Mouse (Mus musculus) heart, embryonic 12.5 days (tissue): Measurements from ENCODE around the gene Tspear. TPM values are rescaled to one million over a fixed set of nuclear protein-coding genes. Genes with fewer than 3 reads are reported as not detected.

ENCODE experiments used
- ATAC-seq: fragments of 200-750 bp; cut with Nextera tagmentation; 2 replicates; pipeline ENCODE4 v1.8.0; 2017; ENCODE audit warnings: moderate TSS enrichment, moderate library complexity; ENCODE audit not compliant: insufficient number of reproducible peaks, low FRiP score
- H3K27ac ChIP-seq: fragments of 300-500 bp; sonication (generic); 2 replicates; pipeline ENCODE4 v1.5.1; 2016; ENCODE audit warnings: mild to moderate bottlenecking, moderate library complexity; ENCODE audit not compliant: poor library complexity, severe bottlenecking
- H3K27me3 ChIP-seq: fragments of 300-500 bp; sonication (generic); replicated peaks from 2 replicates; pipeline ENCODE4 v1.6.1; 2016; ENCODE audit warnings: mild to moderate bottlenecking, moderate library complexity
- H3K36me3 ChIP-seq: fragments of 300-500 bp; sonication (generic); 2 replicates; pipeline ENCODE4 v1.6.1; 2016; ENCODE audit warnings: mild to moderate bottlenecking, moderate library complexity
- H3K4me1 ChIP-seq: fragments of 300-500 bp; sonication (generic); replicated peaks from 2 replicates; pipeline ENCODE4 v1.6.1; 2016; ENCODE audit warnings: mild to moderate bottlenecking
- H3K4me2 ChIP-seq: fragments of 300-500 bp; sonication (generic); 2 replicates; pipeline ENCODE4 v1.6.1; 2016; ENCODE audit warnings: mild to moderate bottlenecking, moderate library complexity
- H3K4me3 ChIP-seq: fragments of 300-500 bp; sonication (generic); 2 replicates; pipeline ENCODE4 v1.5.1; 2016; ENCODE audit warnings: mild to moderate bottlenecking
- H3K9ac ChIP-seq: fragments of 300-500 bp; sonication (generic); 2 replicates; pipeline ENCODE4 v1.6.1; 2016; ENCODE audit warnings: mild to moderate bottlenecking, moderate library complexity
- H3K9me3 ChIP-seq: fragments of 300-500 bp; sonication (generic); replicated peaks from 2 replicates; pipeline ENCODE4 v1.6.1; 2016; ENCODE audit warnings: mild to moderate bottlenecking, moderate library complexity
- WGBS: fragments of 180-500 bp; shearing (Covaris S2); methylation state at CpG from one replicate; pipeline ENCODE4 v1.1.7; 2016; 5-methylcytosine and 5-hydroxymethylcytosine counted together
- polyA plus RNA-seq: library from polyadenylated mRNA; unstranded; fragments of >200 nt; fragmentation: Nextera tagmentation; extraction: Ambion mirVana; gene quantifications from 2 replicates; pipeline ENCODE4 v1.2.1, GENCODE M21; 2016

Tspear gene
- polyA plus RNA-seq, 1 experiment from 2014 or later = not detected

DNA sequence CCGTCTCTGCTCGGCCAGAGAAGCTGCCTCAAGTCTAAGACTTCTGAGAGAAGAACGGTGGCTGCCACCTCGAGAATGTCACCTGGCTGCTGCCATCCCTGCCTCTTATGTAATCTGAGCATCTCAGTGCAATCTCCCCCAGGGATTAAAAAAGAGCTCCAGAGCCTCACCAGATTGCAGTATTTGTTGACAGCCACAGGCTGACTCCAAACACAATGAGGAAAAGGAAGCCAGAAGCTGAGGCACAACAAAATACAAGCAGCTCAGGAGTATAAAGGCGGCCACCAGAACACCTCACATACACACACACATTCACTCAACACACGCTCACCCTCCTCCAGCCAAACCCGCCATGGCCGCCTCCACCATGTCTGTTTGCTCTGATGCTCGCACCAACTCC lies 149.3 kb downstream of the Tspear start, which contains the start of gene Krtap10-10:
Krtap10-10 (plus strand) TSS at position 301 of the 400 bp plus-strand sequence.
- H3K27ac ChIP-seq = no peak within 1 kb of the TSS
- 65% methylated on average over 9 of the region's 9 CpGs for WGBS
- H3K9ac ChIP-seq = no peak within 1 kb of the TSS
- H3K4me3 ChIP-seq = no peak within 1 kb of the TSS
- H3K9me3 ChIP-seq = no peaks in the 10 kb centered on the region
- no peaks in the 10 kb centered on the region for H3K36me3 ChIP-seq
- no peaks in the 10 kb centered on the region for H3K27me3 ChIP-seq
- H3K4me2 ChIP-seq = no peak within 1 kb of the TSS
- no peak for ATAC-seq
- no peaks in the 10 kb centered on the region for H3K4me1 ChIP-seq

DNA sequence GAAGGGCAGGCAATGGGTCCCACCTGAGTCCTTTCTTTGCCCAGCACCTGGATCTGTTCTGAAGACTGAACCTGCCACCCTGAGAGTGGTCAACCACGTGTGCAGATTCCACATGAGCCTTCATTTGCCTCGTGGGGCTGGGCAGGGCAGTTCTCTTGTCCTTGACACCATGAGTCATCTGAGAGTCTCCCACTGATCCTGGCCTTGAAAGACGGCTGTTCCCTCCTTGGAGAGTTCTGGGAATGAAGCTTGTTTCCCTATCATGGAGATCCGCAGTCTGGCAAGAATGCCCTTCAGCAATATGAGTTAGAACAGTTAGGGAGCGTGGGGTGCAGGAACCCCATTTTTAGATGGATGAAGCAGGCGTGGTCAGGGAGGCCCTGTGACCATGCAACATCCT lies 152.6 kb downstream of the Tspear start:
- peaks cover 16% of the 10 kb centered on the region for H3K9me3 ChIP-seq
- no peak overlapping the region for H3K4me3 ChIP-seq
- no peak for ATAC-seq
- no peaks in the 10 kb centered on the region for H3K4me1 ChIP-seq
- no peak overlapping the region for H3K9ac ChIP-seq
- H3K27ac ChIP-seq = no peak overlapping the region
- no peaks in the 10 kb centered on the region for H3K27me3 ChIP-seq
- no peak overlapping the region for H3K4me2 ChIP-seq
- 62% methylated on average over 6 of the region's 6 CpGs for whole genome bisulfite sequencing
- H3K36me3 ChIP-seq = no peaks in the 10 kb centered on the region

DNA sequence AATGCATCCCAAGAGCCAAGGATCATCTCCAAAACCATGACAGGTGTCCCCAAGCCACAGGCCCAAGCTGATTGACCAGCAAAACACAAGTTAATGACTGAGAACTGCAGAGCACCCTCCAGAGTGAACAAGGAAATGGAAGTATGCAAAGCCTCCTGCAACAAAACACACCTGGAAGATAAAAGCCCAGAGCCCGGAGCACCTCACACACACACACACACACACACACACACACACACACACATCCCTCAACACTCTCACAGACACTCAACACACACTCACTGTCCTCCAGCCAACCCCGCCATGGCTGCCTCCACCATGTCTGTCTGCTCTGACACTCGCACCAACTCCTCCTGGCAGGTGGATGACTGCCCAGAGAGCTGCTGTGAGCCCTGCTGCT lies 160.1 kb downstream of the Tspear start, which contains the start of gene Gm36176:
Gm36176 (plus strand) TSS at position 301 of the 400 bp plus-strand sequence.
- 45% methylated on average over 3 of the region's 3 CpGs for WGBS
- no peak for ATAC-seq
- H3K27me3 ChIP-seq = no peaks in the 10 kb centered on the region
- H3K9me3 ChIP-seq = peaks cover 20% of the 10 kb centered on the region
- H3K9ac ChIP-seq = no peak within 1 kb of the TSS
- no peaks in the 10 kb centered on the region for H3K4me1 ChIP-seq
- no peak within 1 kb of the TSS for H3K4me3 ChIP-seq
- no peak within 1 kb of the TSS for H3K27ac ChIP-seq
- H3K4me2 ChIP-seq = no peak within 1 kb of the TSS
- no peaks in the 10 kb centered on the region for H3K36me3 ChIP-seq

DNA sequence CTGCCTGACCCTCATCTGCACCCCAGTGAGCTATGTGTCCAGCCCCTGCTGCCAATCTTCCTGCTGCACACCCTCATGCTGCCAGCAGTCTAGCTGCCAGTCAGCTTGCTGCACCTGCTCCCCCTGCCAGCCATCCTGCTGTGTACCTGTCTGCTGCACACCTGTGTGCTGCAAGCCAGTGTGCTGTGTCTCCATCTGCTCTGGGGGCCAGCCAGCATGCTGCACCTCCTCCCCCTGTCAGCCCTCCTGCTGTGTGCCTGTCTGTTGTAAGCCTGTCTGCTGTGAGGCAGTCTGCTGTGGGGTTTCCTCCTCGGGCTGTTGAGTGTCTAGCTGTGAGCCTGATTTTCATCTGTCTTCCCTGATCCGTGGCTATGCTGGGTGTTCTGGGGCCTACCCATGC lies 160.6 kb downstream of the Tspear start:
- no peak overlapping the region for H3K4me3 ChIP-seq
- H3K36me3 ChIP-seq = no peaks in the 10 kb centered on the region
- WGBS = 5% methylated on average over 2 of the region's 2 CpGs
- no peaks in the 10 kb centered on the region for H3K27me3 ChIP-seq
- no peak overlapping the region for H3K27ac ChIP-seq
- no peak for ATAC-seq
- H3K4me2 ChIP-seq = no peak overlapping the region
- no peak overlapping the region for H3K9ac ChIP-seq
- H3K9me3 ChIP-seq = peaks cover 19% of the 10 kb centered on the region
- no peaks in the 10 kb centered on the region for H3K4me1 ChIP-seq

DNA sequence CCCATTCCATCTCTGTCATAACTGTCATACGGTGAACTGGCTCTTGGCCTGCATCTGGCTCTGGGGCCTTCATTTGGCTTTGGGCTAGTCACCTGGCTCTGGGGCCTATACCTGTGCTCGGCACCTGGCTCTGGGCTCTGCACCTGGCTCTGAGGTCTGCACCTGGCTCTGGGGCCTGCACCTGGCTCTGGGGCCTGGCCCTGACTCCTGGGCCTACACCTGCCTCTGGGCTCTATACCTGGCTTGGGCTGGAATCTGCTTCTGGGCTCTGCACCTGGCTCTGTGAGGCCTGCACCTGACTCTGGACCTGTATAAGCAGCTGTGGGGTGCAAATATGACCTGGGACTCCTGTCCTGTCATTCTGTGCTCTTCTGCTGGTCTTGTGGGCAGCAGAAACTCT lies 161.2 kb downstream of the Tspear start:
- peaks cover 19% of the 10 kb centered on the region for H3K9me3 ChIP-seq
- H3K27ac ChIP-seq = no peak overlapping the region
- H3K9ac ChIP-seq = no peak overlapping the region
- no peak overlapping the region for H3K4me3 ChIP-seq
- ATAC-seq = no peak
- 71% methylated on average over 2 of the region's 2 CpGs for WGBS
- no peaks in the 10 kb centered on the region for H3K36me3 ChIP-seq
- peaks cover 5% of the 10 kb centered on the region; the same call in 1 of the 2 replicates for H3K27me3 ChIP-seq
- H3K4me2 ChIP-seq = no peak overlapping the region
- H3K4me1 ChIP-seq = no peaks in the 10 kb centered on the region

DNA sequence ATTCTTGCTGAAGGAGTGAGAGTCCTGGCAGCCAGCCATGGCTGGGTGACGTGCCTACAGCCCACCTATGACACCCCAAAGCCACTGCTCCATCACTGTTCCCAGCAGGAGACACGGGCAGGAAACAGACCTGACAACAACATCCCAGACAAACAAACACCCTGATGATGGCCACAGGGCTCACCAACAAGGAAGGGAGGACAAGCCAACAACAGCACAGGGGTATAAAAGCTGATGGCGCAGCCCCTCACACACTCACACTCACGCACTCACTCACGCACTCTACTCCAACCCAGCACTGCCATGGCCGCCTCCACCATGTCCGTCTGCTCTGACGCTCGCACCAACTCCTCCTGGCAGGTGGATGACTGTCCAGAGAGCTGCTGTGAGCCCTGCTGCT lies 166.2 kb downstream of the Tspear start, which contains the start of gene Gm10318:
Gm10318 (plus strand) TSS at position 301 of the 400 bp plus-strand sequence.
- ATAC-seq = no peak
- Histone ChIP-seq H3K36me3 (no peaks in the 10 kb centered on the region), H3K4me1 (no peaks in the 10 kb centered on the region), H3K9ac (no peak within 1 kb of the TSS), H3K27ac (no peak within 1 kb of the TSS), H3K9me3 (peaks cover 5% of the 10 kb centered on the region), H3K27me3 (peaks cover 17% of the 10 kb centered on the region), H3K4me3 (no peak within 1 kb of the TSS), H3K4me2 (no peak within 1 kb of the TSS)
- WGBS = 56% methylated on average over 9 of the region's 9 CpGs

DNA sequence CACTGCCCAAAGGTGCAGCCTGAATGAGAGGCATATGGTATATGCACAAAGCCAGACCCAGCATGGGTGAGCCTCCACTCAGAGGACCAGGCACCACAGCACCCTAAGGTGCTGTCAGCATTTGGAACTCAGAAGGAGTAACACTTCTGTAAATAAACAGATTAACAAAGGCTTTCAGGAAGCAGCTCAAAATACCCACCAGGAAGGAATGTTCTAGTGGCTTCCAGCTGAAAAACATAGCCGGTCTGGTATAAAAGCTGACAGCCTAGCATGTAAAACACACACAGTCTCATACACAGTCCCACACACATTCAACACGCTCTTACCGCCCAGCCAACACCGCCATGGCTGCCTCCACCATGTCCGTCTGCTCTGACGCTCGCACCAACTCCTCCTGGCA lies 175.3 kb downstream of the Tspear start, which contains the start of gene Gm3285:
Gm3285 (plus strand) TSS at position 301 of the 400 bp plus-strand sequence.
- no peak within 1 kb of the TSS for H3K4me3 ChIP-seq
- H3K4me2 ChIP-seq = no peak within 1 kb of the TSS
- H3K9me3 ChIP-seq = peaks cover 6% of the 10 kb centered on the region; the same call in 1 of the 2 replicates
- H3K9ac ChIP-seq = no peak within 1 kb of the TSS
- no peak for ATAC-seq
- peaks cover 13% of the 10 kb centered on the region for H3K27me3 ChIP-seq
- WGBS = 50% methylated on average over 7 of the region's 7 CpGs
- 0 out of 2 replicates have a peak, but pooled peaks cover 4% of the 10 kb centered on the region for H3K4me1 ChIP-seq
- no peaks in the 10 kb centered on the region for H3K36me3 ChIP-seq
- H3K27ac ChIP-seq = no peak within 1 kb of the TSS

DNA sequence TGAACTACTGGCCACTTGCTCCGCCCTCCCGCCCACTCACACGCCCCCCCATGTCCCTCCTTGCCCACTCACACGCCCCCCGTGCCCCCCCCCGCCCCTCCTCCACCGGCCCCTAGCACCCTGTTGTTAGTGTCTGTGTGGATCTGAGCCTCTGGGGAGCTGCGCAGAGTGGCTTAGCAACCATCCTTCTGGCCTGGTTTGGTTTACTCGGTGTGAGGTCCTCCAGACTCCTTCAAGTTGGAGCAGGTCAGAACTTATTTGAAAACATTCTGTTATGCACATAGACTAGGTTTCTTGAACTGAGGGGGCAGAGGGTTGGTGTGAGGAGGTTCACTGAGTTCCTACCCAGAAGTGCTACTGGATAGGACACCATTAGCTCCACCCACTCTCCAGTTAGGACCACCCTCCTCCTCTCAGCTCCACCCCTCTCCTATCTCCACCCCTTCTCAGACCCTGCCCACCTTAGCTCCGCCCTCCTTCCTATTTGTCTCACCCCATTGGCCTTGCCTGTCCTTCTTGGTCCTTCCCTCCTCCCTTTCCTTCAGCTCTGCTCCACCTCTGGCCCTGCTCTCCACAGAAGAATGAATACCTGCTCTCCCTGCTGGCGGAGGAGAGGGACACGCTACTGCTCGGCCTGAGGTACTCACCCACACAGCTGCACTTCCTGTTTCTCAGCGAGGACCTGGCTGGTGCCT lies 177.8 kb downstream of the Tspear start:
- Histone ChIP-seq H3K27ac (no peak overlapping the region), H3K9me3 (no peaks in the 10 kb centered on the region), H3K9ac (no peak overlapping the region), H3K27me3 (peaks cover 15% of the 10 kb centered on the region), H3K36me3 (no peaks in the 10 kb centered on the region), H3K4me3 (0 out of 2 replicates have a peak overlapping the region, but pooled peaks have one; percentile 9), H3K4me2 (peak overlapping the region; percentile 52), H3K4me1 (0 out of 2 replicates have a peak, but pooled peaks cover 4% of the 10 kb centered on the region)
- 28% methylated on average over 14 of the region's 14 CpGs for WGBS
- ATAC-seq = peak; percentile 33

DNA sequence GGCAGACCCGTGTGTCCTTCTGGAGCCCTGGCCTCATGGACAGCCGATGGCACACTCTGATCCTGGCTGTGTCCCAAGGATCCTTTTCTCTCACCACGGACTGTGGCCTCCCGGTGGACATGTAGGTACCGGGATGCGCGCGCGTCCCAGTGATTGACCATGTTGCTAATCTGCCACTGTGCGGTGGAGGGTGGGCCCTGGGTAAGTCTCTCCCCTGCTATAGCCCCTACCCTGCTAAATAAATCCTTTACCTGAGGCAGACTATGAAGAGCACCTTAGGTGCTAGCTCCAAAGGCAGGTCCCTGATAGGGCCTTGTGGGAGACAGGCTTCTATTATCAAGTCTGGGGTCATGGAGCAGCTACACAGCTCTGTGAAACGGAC lies 178.4 kb downstream of the Tspear start:
- H3K27me3 ChIP-seq = peaks cover 20% of the 10 kb centered on the region
- H3K4me2 ChIP-seq = peak overlapping the region; percentile 52
- no peak overlapping the region for H3K9ac ChIP-seq
- 0 out of 2 replicates have a peak, but pooled peaks cover 4% of the 10 kb centered on the region for H3K4me1 ChIP-seq
- H3K9me3 ChIP-seq = no peaks in the 10 kb centered on the region
- ATAC-seq = no peak
- no peaks in the 10 kb centered on the region for H3K36me3 ChIP-seq
- 0 out of 2 replicates have a peak overlapping the region, but pooled peaks have one; percentile 9 for H3K4me3 ChIP-seq
- H3K27ac ChIP-seq = no peak overlapping the region
- 37% methylated on average over 11 of the region's 11 CpGs for WGBS

DNA sequence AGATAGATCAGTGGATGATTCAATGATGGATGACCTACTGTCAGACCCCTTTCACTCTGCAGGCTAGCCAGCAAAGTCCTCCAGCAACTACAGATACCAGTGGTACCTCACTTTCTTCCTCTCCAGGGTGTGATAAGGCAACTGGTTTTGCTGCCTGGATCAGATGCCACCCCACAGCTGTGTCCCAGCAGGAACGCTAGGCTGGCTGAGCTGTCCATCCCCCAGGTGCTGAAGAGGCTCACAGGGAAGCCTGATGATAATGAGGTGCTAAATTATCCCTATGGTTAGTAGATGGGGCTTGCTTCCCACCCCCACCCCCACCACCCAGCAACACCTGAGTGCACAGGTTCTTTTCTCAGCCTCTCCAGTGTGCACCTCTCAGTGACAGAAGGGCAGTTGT lies 181.2 kb downstream of the Tspear start:
- Histone ChIP-seq H3K27ac (no peak overlapping the region), H3K9ac (no peak overlapping the region)

DNA sequence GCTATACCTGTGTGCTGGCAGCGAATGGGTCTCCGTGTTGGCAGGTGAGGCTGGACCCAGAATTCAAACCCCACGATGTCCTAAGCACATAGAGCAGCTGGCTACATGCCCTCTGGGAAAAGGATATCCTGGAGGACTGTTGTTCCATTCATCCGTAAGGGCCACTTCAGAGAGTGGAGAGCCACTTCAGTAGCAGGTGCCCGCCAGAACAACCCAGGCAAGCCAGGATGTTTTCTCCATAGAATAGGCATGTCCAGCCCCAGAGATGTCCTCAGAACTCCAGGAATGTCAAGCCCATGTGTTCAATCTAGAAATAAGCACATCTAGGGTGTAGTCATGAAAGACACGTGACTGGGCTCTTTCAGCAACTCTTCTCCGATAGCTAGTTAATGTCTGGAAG lies 183.3 kb downstream of the Tspear start:
- Histone ChIP-seq H3K9me3 (0 out of 2 replicates have a peak, but pooled peaks cover 7% of the 10 kb centered on the region), H3K4me2 (no peak overlapping the region), H3K27me3 (peaks cover 13% of the 10 kb centered on the region; the same call in 1 of the 2 replicates), H3K4me1 (0 out of 2 replicates have a peak, but pooled peaks cover under 1% of the 10 kb centered on the region), H3K36me3 (no peaks in the 10 kb centered on the region), H3K4me3 (no peak overlapping the region), H3K9ac (no peak overlapping the region), H3K27ac (no peak overlapping the region)
- ATAC-seq = no peak
- 78% methylated on average over 7 of the region's 7 CpGs for WGBS

More for the DNA sequence above, 181.2 kb downstream of the Tspear start:
- WGBS = 0% methylated on average over 1 of the region's 1 CpGs
- Histone ChIP-seq H3K4me3 (no peak overlapping the region), H3K4me1 (0 out of 2 replicates have a peak, but pooled peaks cover 4% of the 10 kb centered on the region), H3K4me2 (no peak overlapping the region), H3K9me3 (0 out of 2 replicates have a peak, but pooled peaks cover 7% of the 10 kb centered on the region), H3K36me3 (no peaks in the 10 kb centered on the region), H3K27me3 (peaks cover 20% of the 10 kb centered on the region)
- ATAC-seq = no peak
